Mouse (Mus musculus): ENCODE data around the gene Pclo.
"Not testable (repeated sequence)": the region's sequence is repeated elsewhere in the genome, so short reads cannot be mapped to it uniquely, and the experiment has no call there.

Gene Pclo

DNA sequence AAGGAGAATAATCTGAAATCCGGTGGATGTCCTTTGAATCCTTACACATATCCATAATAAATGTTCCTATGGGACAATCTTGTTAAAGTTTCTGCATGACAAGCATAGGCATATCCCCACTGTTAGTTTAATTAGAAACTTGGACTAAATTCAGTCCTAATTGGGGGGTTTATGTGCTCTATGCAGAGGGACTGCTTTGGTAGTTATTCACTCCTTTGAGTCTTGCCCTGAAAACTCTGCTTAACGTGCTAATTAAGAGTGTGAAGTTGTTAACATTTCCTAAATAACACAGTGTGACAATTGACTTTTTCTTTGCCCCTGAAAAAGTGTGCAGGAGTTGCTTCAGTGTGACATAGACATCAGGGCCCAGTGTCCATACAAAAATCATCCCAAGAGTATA, 177.3 kb downstream of the Pclo start:
- no peak for DNase-seq (ENCODE audit: low read depth)

GRCm38 (mm10) chr5:14696745-14697144, 182.0 kb downstream of the Pclo start:
- no peak for DNase-seq (ENCODE audit: low read depth)

DNA sequence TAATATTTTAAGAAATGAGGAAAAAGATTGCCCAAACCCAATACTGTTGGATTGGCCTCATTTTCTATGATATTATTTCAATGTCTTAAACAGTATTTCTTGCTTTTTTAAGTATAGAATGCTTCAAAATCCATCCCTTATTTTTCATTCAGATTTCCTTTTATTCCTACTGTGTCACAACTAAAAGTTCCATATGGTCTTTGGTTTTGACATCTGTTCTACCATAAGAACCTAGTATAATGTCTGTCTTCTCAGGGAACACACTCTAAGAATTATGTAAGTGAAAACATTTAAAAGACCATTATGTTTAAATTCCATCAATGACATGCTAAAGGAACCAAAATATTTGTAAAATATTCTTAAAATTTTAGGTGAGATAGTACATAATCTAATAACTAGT, 186.2 kb downstream of the Pclo start:
- no peak for DNase-seq (ENCODE audit: low read depth)

GRCm38 (mm10) chr5:14705423-14705822, 190.7 kb downstream of the Pclo start:
- no peak for DNase-seq (ENCODE audit: low read depth)

DNA sequence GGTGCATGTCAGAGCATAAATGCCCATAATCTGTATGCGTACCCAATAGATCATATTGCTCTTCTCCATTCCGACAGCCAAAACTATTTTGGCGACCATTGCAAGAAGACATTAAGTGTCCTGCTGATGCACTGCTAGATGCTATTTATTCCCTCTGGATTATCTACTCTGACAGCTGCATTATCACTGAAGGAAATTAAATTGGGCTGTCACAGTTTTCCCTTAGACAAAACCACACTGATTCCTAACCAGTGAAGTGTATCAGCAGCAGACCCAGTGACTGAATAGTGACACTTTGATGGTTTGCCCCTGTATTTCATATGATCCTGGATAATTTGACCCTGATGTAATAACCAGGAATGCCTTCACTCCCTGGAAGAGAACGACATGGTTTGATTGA, 192.6 kb downstream of the Pclo start:
- DNase-seq (ENCODE audit: low read depth): no peak

DNA sequence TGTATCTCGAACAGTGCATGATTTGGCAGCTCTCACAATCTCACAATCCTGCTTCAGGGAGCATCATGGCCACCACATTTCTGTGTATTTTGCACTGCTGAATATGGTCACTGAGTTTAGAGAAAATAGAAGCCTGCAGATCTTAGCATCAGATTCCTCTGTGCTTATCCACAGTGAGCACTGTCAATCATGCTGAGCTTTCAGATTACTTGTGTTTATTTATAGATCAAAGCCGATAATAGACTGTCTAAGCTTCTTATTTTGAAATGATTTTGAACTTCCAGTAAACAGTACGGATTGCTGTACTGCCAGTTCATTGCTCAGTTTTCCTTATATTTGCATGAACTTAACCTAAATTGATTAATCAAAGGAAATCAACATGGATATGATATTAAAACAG, 208.9 kb downstream of the Pclo start:
- DNase-seq (ENCODE audit: low read depth): no peak

DNA sequence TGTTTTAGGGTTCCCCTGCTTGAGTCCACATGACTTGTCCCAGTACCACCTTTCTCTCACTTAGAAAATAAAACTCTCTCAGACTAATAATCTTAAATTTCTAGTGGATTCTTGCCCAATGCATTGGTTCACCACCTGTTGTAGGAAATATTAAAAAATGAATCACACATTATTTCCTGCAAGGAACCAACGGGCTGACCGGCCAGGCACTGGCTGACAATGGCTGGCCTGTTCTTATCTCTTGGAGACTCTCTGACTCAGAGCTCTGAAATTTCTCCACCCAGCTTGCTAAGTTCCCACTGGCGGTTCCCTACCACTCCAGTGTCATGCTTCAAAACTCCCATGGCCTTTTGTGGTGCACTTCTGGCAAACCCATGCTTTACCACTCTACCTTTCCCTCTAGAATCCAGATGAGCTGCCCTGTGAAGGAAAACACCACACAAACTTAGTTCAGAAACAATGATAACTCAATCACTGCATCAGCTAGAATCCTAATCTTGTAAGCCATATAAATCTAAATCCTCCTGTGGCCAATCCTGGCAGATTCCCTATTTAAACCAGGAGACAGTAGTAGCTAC, 214.0 kb downstream of the Pclo start:
- no peak for DNase-seq (ENCODE audit: low read depth)

GRCm38 (mm10) chr5:14750882-14751281, 236.2 kb downstream of the Pclo start:
- DNase-seq (ENCODE audit: low read depth): no peak

- no peak for DNase-seq (ENCODE audit: low read depth)
Observed at GRCm38 (mm10) chr5:14766686-14767085, 252.0 kb downstream of the Pclo start.

- no peak for DNase-seq (ENCODE audit: low read depth)
Observed at GRCm38 (mm10) chr5:14782362-14783082, 267.8 kb downstream of the Pclo start.

DNA sequence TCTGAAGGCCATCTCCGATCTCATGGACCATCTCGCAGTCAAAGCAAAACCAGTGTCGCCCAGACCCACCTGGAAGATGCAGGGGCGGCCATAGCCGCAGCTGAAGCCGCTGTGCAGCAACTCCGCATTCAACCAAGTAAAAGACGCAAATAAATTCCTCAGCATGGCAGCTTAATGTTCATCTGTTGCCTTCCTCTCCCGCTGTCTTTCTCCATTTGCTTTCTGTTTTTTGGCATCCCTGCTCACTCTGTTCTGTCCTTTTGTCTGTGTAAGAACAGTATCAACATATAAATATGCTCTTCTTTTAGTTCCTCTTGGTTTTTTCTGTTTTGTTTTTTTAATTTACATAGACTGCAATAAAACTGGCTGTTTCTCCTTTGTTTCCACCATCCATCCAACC, 279.2 kb downstream of the Pclo start:
- DNase-seq (ENCODE audit: low read depth): no peak

DNA sequence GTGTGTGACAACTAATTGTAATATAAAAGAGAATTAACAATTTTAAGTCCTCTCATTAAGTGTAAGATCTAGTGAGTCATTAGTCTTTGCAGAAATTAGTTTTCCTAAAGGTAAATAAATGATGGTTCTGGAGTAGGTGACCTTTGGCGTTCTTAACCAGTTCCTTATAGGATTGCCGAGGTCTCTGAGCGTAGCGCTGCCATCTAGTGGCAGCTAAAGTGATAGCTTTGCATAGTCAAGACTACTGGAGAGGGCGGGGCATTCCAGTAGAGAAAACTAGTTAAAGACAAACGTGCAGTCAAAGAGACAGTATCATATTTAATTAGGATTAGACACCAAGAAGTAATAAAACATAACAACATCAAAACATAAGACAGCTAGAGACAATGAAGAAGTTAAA, 292.4 kb downstream of the Pclo start:
- no peak for DNase-seq (ENCODE audit: low read depth)

DNA sequence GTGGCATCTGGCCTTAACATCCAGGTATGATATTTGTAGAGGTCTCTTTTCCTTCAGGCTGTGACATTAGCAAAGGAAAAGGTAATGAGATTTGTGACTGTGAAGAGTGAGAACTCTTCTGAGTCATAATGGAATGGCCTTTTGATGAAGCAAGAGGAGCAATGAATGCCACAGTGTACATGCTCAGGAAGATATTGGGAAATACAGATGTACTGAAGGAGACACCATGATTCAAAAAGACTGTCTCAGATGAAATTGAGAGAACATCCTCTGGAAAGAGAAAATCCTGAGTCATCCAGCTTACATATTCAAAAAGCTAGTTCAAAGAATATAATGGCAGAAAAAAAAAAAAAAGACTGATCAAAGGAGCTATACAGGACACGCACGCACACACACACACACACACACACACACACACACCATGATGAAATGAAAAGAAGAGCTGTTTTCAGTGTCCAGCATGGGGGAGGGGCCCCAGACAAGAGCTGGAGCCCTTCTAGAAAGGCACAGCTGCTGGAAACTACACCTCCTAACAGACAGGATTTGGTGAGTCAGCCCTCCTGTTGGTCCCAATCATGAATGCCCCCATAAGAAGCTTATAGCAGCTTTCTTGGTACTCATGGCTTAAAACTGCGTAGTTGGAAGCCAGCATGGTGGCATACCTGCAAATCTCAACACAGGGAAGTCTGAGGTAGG, 318.6 kb downstream of the Pclo start:
- DNase-seq (ENCODE audit: low read depth): no peak

DNA sequence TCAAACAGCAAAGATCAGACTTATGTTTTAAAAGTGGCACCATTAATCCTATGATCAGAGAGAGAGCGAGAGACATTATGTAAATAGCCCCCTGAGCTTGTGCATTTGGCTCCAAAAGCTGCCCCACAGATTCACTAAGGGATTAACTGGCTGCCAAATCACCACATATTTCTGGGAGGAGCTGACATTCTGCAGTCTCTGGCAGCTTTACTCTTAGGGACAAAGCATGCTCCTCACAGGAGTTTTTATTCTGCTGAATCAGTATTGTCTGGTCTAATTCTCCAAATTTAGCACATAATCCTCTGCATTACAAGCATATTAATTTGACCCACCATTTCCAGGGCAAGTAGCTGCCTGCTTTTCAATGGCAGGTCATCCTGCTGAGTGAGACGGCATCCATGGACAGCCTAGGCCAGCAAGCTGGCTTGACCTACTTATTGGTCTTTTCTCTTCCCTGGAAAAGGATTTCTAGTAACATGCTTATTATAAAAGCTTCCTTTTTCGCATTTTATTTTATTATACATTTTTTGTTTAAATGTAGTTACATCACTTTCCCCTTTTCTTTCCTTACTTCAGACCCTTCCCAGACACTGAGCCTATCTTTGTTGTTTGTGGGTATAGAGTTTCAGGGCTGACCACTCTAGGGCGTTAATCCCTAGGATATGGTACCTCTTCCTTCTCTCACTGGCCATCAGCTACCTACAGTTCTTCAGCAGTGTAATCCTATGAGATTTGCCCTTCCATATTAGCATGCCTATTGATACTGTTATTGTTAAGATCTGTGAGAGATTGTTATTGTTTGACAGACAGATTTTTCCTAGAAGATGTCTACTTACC, 319.7 kb downstream of the Pclo start:
- no peak for DNase-seq (ENCODE audit: low read depth)

- no peak for DNase-seq (ENCODE audit: low read depth)
Observed at GRCm38 (mm10) chr5:14853650-14854049, 338.9 kb downstream of the Pclo start.

- not testable (repeated sequence) for DNase-seq (ENCODE audit: low read depth)
Observed at GRCm38 (mm10) chr5:14885291-14885690, 370.6 kb downstream of the Pclo start.

DNA sequence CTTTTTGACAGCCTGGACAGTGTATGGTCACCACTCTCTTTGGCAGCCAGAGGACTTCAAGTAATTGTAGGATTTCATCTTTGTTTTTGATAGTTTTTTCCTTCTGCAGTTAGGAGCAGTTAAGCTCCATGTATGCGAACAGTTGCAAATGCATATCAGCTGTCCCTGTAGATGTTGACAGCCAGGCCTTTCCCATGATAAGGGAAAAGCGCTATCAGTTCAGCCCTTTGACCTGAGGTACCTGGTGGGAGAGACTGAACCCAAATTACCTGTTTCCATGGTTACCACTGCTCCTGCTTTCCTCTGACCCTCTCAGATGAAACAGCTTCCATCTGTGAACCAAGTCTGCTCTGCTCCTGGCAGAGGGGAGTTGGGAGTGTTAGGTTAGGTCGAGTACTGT, 377.5 kb downstream of the Pclo start:
- DNase-seq (ENCODE audit: low read depth): no peak

- not testable (repeated sequence) for DNase-seq (ENCODE audit: low read depth)
Observed at GRCm38 (mm10) chr5:14903539-14903938, 388.8 kb downstream of the Pclo start.

Data from naive thymus-derived CD4-positive, alpha-beta T cell, adult 2 months (primary cell).